Mouse (Mus musculus): ENCODE measurements around the gene Them5. TPM values are rescaled to one million over a fixed set of nuclear protein-coding genes. Genes with fewer than 3 reads are reported as not detected.

Gene Them5
- polyA plus RNA-seq, 2 experiments: not detected

- 9% methylated on average over 13 of the region's 13 CpGs for WGBS (ENCODE audit: insufficient replicate concordance)
- ATAC-seq (ENCODE audit: insufficient read depth): no peak
Observed at GRCm38 (mm10) chr3:94377028-94377923, 35.4 kb downstream of the Them5 start.

DNA sequence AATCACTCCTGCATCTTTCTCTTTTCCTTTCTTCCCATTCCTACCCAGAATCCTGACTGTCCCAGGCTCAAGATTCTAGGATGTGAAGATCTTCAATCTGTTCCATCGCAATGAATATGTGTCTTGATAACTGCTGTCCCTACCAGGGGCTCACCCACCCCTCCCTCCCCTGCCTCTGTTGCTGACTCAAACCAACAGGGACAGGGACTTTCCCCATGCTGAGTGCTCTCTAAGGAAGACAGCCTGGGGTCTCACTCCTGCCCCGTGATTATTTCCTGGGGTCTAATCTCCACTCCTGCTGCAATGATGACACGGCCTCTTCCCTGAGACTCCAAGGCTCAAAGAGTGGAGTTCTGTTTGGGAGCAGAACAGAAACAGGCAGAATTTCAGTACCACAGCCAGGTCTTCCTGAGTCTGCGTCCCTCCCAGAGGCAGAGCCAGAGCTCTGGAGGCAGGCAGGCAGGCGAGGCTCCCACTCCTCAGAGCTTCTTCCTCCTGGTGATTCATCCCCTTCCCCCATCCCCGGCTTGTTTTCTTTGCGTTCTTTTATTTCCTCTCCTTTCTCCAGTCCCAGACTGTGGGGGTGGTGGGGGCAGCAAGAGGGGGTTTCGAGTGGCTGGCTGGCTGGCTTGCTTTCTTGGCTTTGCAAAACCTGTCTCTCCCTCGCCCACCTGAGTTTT lies 38.1 kb downstream of the Them5 start:
- no peak for ATAC-seq (ENCODE audit: insufficient read depth)
- Histone ChIP-seq H3K9me3 (ENCODE audit: control insufficient read depth, low read length) (no peaks in the 10 kb centered on the region), H3K36me3 (replicated peaks; ENCODE audit: control insufficient read depth, insufficient read depth, low read depth) (no peaks in the 10 kb centered on the region), H3K27me3 (ENCODE audit: control insufficient read depth, insufficient read depth, low read length) (no peaks in the 10 kb centered on the region), H3K9ac (replicated peaks) (no peak overlapping the region), H3K4me3 (ENCODE audit: insufficient read depth in 1 of 2, low read depth in 2 of 2, low read length in 2 of 2) (no peak overlapping the region), H3K27ac (no peak overlapping the region), H3K4me1 (replicated peaks; ENCODE audit: control insufficient read depth in 2 of 2, insufficient read depth in 2 of 2, low read length in 1 of 2) (no peaks in the 10 kb centered on the region), H3K4me2 (ENCODE audit: low read depth) (no peak overlapping the region)
- WGBS (ENCODE audit: insufficient replicate concordance): 25% methylated on average over 9 of the region's 9 CpGs
- TF ChIP-seq CTCF (IDR thresholded peaks at IDR 0.05; ENCODE audit: low read depth): no peak
- TF ChIP-seq EP300 (IDR thresholded peaks at IDR 0.05; ENCODE audit: low read depth): no peak
- no peak for DNase-seq (ENCODE audit: low read depth in 3 of 3, low spot score in 3 of 3)

More at GRCm38 (mm10) chr3:94377028-94377923, 35.4 kb downstream of the Them5 start:
- Histone ChIP-seq H3K9me3 (ENCODE audit: control insufficient read depth, low read length) (no peaks in the 10 kb centered on the region), H3K36me3 (replicated peaks; ENCODE audit: control insufficient read depth, insufficient read depth, low read depth) (no peaks in the 10 kb centered on the region), H3K4me1 (replicated peaks; ENCODE audit: control insufficient read depth in 2 of 2, insufficient read depth in 2 of 2, low read length in 1 of 2) (no peaks in the 10 kb centered on the region), H3K27me3 (ENCODE audit: control insufficient read depth, insufficient read depth, low read length) (no peaks in the 10 kb centered on the region), H3K4me3 (ENCODE audit: insufficient read depth in 1 of 2, low read depth in 2 of 2, low read length in 2 of 2) (no peak overlapping the region), H3K27ac (no peak overlapping the region), H3K4me2 (ENCODE audit: low read depth) (no peak overlapping the region), H3K9ac (replicated peaks) (no peak overlapping the region)
- DNase-seq (ENCODE audit: low read depth in 3 of 3, low spot score in 3 of 3): no peak
- no peak for TF ChIP-seq CTCF (IDR thresholded peaks at IDR 0.05; ENCODE audit: low read depth)
- TF ChIP-seq EP300 (IDR thresholded peaks at IDR 0.05; ENCODE audit: low read depth): no peak

- no peak for TF ChIP-seq EP300 (IDR thresholded peaks at IDR 0.05; ENCODE audit: low read depth)
- no peak for TF ChIP-seq CTCF (IDR thresholded peaks at IDR 0.05; ENCODE audit: low read depth)
- H3K4me3 ChIP-seq (ENCODE audit: insufficient read depth in 1 of 2, low read depth in 2 of 2, low read length in 2 of 2): no peak overlapping the region
- no peak overlapping the region for H3K9ac ChIP-seq (replicated peaks)
- H3K36me3 ChIP-seq (replicated peaks; ENCODE audit: control insufficient read depth, insufficient read depth, low read depth): no peaks in the 10 kb centered on the region
- H3K27me3 ChIP-seq (ENCODE audit: control insufficient read depth, insufficient read depth, low read length): no peaks in the 10 kb centered on the region
- WGBS (ENCODE audit: insufficient replicate concordance): 24% methylated on average over 5 of the region's 5 CpGs
- DNase-seq (ENCODE audit: low read depth in 3 of 3, low spot score in 3 of 3): no peak
- H3K9me3 ChIP-seq (ENCODE audit: control insufficient read depth, low read length): no peaks in the 10 kb centered on the region
- no peaks in the 10 kb centered on the region for H3K4me1 ChIP-seq (replicated peaks; ENCODE audit: control insufficient read depth in 2 of 2, insufficient read depth in 2 of 2, low read length in 1 of 2)
- no peak overlapping the region for H3K4me2 ChIP-seq (ENCODE audit: low read depth)
- ATAC-seq (ENCODE audit: insufficient read depth): no peak
- no peak overlapping the region for H3K27ac ChIP-seq
Observed at GRCm38 (mm10) chr3:94382308-94382707, 40.4 kb downstream of the Them5 start.

- ATAC-seq (ENCODE audit: insufficient read depth) (no peak), DNase-seq (ENCODE audit: low read depth in 3 of 3, low spot score in 3 of 3) (no peak)
- no peak overlapping the region for H3K27ac ChIP-seq
- TF ChIP-seq CTCF (IDR thresholded peaks at IDR 0.05; ENCODE audit: low read depth): no peak
- no peak for TF ChIP-seq EP300 (IDR thresholded peaks at IDR 0.05; ENCODE audit: low read depth)
- H3K4me3 ChIP-seq (ENCODE audit: insufficient read depth in 1 of 2, low read depth in 2 of 2, low read length in 2 of 2): no peak overlapping the region
- no peaks in the 10 kb centered on the region for H3K36me3 ChIP-seq (replicated peaks; ENCODE audit: control insufficient read depth, insufficient read depth, low read depth)
- no peaks in the 10 kb centered on the region for H3K4me1 ChIP-seq (replicated peaks; ENCODE audit: control insufficient read depth in 2 of 2, insufficient read depth in 2 of 2, low read length in 1 of 2)
- H3K27me3 ChIP-seq (ENCODE audit: control insufficient read depth, insufficient read depth, low read length): no peaks in the 10 kb centered on the region
- H3K9me3 ChIP-seq (ENCODE audit: control insufficient read depth, low read length): no peaks in the 10 kb centered on the region
- H3K4me2 ChIP-seq (ENCODE audit: low read depth): no peak overlapping the region
- no peak overlapping the region for H3K9ac ChIP-seq (replicated peaks)
- 51% methylated on average over 3 of the region's 3 CpGs for WGBS (ENCODE audit: insufficient replicate concordance)
Observed at GRCm38 (mm10) chr3:94383476-94383875, 41.6 kb downstream of the Them5 start.

GRCm38 (mm10) chr3:94386671-94387070 lies 44.8 kb downstream of the Them5 start:
- DNase-seq (ENCODE audit: low read depth in 3 of 3, low spot score in 3 of 3): no peak
- no peaks in the 10 kb centered on the region for H3K9me3 ChIP-seq (ENCODE audit: control insufficient read depth, low read length)
- TF ChIP-seq EP300 (IDR thresholded peaks at IDR 0.05; ENCODE audit: low read depth) (no peak), CTCF (IDR thresholded peaks at IDR 0.05; ENCODE audit: low read depth) (no peak)
- WGBS (ENCODE audit: insufficient replicate concordance): 40% methylated on average over 4 of the region's 4 CpGs
- ATAC-seq (ENCODE audit: insufficient read depth): no peak
- H3K4me3 ChIP-seq (ENCODE audit: insufficient read depth in 1 of 2, low read depth in 2 of 2, low read length in 2 of 2): no peak overlapping the region
- H3K36me3 ChIP-seq (replicated peaks; ENCODE audit: control insufficient read depth, insufficient read depth, low read depth): no peaks in the 10 kb centered on the region
- no peak overlapping the region for H3K4me2 ChIP-seq (ENCODE audit: low read depth)
- H3K27ac ChIP-seq: no peak overlapping the region
- H3K9ac ChIP-seq (replicated peaks): no peak overlapping the region
- H3K27me3 ChIP-seq (ENCODE audit: control insufficient read depth, insufficient read depth, low read length): no peaks in the 10 kb centered on the region
- no peaks in the 10 kb centered on the region for H3K4me1 ChIP-seq (replicated peaks; ENCODE audit: control insufficient read depth in 2 of 2, insufficient read depth in 2 of 2, low read length in 1 of 2)

Data from liver, embryonic 14.5 days (tissue).